Mouse (Mus musculus) liver, embryonic 13.5 days (tissue): Measurements from ENCODE around the gene Letmd1. TPM values are rescaled to one million over a fixed set of nuclear protein-coding genes. Genes with fewer than 3 reads are reported as not detected.

Experiments
- ATAC-seq: fragments of 200-750 bp; cut with Nextera tagmentation; 2 replicates; pipeline ENCODE4 v1.8.0; 2017; ENCODE audit warnings: low read depth, mild to moderate bottlenecking, moderate number of reproducible peaks, moderate library complexity
- DNase-seq: peaks from one replicate; pipeline ENCODE4 v3.0.0; 2022
- H3K27ac ChIP-seq: fragments of 300-500 bp; sonication (generic); 2 replicates; pipeline ENCODE4 v1.5.1; 2015; ENCODE audit warnings: moderate library complexity, mild to moderate bottlenecking, inconsistent platforms
- H3K27me3 ChIP-seq: fragments of 300-500 bp; sonication (generic); 2 replicates; pipeline ENCODE4 v1.6.1; 2015; ENCODE audit warnings: mild to moderate bottlenecking, inconsistent platforms
- H3K36me3 ChIP-seq: fragments of 300-500 bp; sonication (generic); 2 replicates; pipeline ENCODE4 v1.6.1; 2015; ENCODE audit warnings: mild to moderate bottlenecking, inconsistent platforms
- H3K4me1 ChIP-seq: fragments of 300-500 bp; sonication (generic); replicated peaks from 2 replicates; pipeline ENCODE4 v1.6.1; 2015; ENCODE audit warnings: inconsistent platforms
- H3K4me2 ChIP-seq: fragments of 300-500 bp; sonication (generic); 2 replicates; pipeline ENCODE4 v1.6.1; 2015; ENCODE audit warnings: inconsistent platforms, mild to moderate bottlenecking, moderate library complexity
- H3K4me3 ChIP-seq: fragments of 300-500 bp; sonication (generic); replicated peaks from 2 replicates; pipeline ENCODE4 v1.5.1; 2015; ENCODE audit warnings: mild to moderate bottlenecking, inconsistent platforms
- H3K9ac ChIP-seq: fragments of 300-500 bp; sonication (generic); 2 replicates; pipeline ENCODE4 v1.6.1; 2015; ENCODE audit warnings: mild to moderate bottlenecking, inconsistent platforms
- H3K9me3 ChIP-seq: fragments of 300-500 bp; sonication (generic); replicated peaks from 2 replicates; pipeline ENCODE4 v1.6.1; 2016; ENCODE audit warnings: inconsistent platforms
- WGBS: fragments of 180-500 bp; shearing (Covaris S2); methylation state at CpG from one replicate; pipeline ENCODE4 v1.1.7; 2015; ENCODE audit not compliant: insufficient replicate concordance; 5-methylcytosine and 5-hydroxymethylcytosine counted together
- polyA plus RNA-seq: library from polyadenylated mRNA; unstranded; fragments of >200 nt; fragmentation: Nextera tagmentation; extraction: Ambion mirVana; gene quantifications from 2 replicates; pipeline ENCODE4 v1.2.1, GENCODE M21; 2015

Letmd1 gene
- polyA plus RNA-seq, 1 experiment from 2014 or later = 14.4 TPM

DNA sequence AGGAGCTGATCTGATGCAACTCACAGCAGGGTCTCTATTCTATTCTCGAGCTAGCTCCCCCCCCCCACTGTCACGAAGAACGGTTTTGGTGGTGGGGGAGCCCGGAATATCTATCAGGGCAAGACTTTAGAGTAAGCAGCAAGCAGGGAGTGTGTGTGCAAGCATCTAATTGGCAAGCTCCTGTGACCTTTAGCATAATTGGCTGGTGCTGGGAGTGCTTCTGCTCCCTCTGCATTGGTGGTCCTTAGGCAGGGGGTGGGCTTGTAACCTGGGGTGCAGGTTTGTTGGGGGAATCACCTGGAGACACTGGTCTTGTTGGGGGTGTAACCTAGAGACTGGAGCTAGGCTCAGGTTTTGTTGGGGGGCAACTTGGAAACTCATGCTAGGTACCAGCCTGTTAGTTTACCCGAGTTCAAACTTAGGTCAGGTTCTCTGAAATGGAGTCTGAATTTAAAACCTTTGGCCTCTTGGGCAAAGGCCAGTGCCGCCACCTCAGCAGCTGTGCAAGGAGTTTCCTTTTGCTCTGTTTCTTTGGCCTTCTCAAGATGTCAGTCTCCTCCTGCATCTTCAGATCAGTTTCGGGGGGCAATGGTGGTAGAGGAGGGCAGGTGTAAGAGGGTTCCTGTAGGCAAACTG lies 12.3 kb upstream of the Letmd1 start:
- H3K4me1 ChIP-seq = peaks cover 27% of the 10 kb centered on the region
- H3K9me3 ChIP-seq = no peaks in the 10 kb centered on the region
- H3K27me3 ChIP-seq = 0 out of 2 replicates have a peak, but pooled peaks cover 8% of the 10 kb centered on the region
- DNase-seq (no peak), ATAC-seq (no peak)
- no peak overlapping the region for H3K4me3 ChIP-seq
- H3K27ac ChIP-seq = no peak overlapping the region
- no peak overlapping the region for H3K4me2 ChIP-seq
- 68% methylated on average over 7 of the region's 7 CpGs for WGBS
- H3K9ac ChIP-seq = no peak overlapping the region
- H3K36me3 ChIP-seq = no peaks in the 10 kb centered on the region

DNA sequence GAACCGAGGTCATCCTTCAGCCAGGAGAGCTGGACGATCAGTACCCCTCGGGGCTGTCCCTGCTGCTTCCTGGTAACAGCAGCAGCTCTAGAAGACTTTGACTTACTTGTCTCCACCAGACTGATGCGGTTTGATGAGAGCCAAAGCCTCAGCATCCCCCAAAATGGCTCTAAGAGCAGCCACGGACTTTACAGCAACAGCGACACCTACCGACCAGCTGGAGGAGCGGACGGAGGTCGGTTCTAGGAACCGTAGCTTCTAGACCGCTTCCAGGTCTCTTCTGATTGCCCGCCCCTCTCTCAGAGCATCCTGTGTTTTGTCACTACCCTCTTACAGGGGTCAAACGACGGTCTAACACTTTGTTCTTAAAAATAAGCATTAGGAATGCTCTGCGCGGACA lies 11.5 kb upstream of the Letmd1 start:
- Histone ChIP-seq H3K9me3 (no peaks in the 10 kb centered on the region), H3K4me3 (no peak overlapping the region), H3K36me3 (no peaks in the 10 kb centered on the region), H3K4me2 (peak overlapping the region; percentile 29), H3K27ac (no peak overlapping the region), H3K27me3 (0 out of 2 replicates have a peak, but pooled peaks cover 8% of the 10 kb centered on the region), H3K9ac (no peak overlapping the region), H3K4me1 (peaks cover 31% of the 10 kb centered on the region)
- WGBS = 7% methylated on average over 17 of the region's 17 CpGs
- ATAC-seq (peak; percentile 64), DNase-seq (peak; percentile 58)

DNA sequence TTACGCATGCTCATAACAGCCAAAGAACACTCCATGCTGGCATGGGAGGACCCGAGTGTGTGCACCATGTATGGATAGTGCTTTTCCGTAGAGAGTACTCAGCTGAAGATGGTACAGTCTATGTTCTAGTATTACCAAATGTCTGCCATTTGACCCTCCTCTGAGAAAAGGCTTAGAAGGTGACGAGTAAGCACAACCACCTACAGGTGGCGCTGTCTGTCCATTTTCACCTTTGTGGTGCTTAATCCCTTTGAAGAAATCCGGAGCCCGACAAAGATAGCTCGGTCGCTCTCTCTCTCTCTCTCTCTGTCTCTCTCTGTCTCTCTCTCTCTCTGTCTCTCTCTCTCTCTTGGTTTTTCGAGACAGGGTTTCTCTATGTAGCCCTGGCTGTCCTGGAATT lies 10.8 kb upstream of the Letmd1 start:
- 35% methylated on average over 10 of the region's 10 CpGs for WGBS
- H3K4me2 ChIP-seq = peak overlapping the region; percentile 29; the same call in 1 of the 2 replicates

DNA sequence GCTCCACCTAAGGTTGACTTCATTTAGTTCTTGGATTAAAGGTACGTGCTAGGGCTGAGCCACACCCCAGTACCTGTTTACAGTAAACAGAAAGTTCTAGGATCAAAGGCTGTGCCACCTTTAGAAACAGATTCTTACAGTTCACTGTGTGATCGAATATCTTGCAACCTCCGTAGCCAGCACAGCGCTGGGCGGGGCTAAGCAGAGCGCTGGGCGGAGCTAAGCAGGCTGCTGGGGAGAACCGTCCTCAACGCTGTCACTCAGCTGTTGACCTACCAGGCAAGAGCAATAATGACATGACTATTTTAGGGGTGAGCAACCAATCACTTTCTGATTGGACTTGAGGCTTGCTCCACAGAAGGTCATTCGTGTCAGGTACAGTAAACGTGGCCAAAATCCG lies 7.9 kb upstream of the Letmd1 start:
- 0 out of 2 replicates have a peak, but pooled peaks cover 8% of the 10 kb centered on the region for H3K27me3 ChIP-seq
- H3K9me3 ChIP-seq = no peaks in the 10 kb centered on the region
- H3K4me3 ChIP-seq = peak overlapping the region; percentile 29
- WGBS = 6% methylated on average over 12 of the region's 12 CpGs
- H3K27ac ChIP-seq = peak overlapping the region; percentile 6; the same call in 1 of the 2 replicates
- ATAC-seq (peak; percentile 77), DNase-seq (peak; percentile 74)
- H3K36me3 ChIP-seq = no peaks in the 10 kb centered on the region
- H3K4me1 ChIP-seq = peaks cover 34% of the 10 kb centered on the region
- H3K4me2 ChIP-seq = peak overlapping the region; percentile 62
- H3K9ac ChIP-seq = peak overlapping the region; percentile 33; the same call in 1 of the 2 replicates

More for the DNA sequence above, 10.8 kb upstream of the Letmd1 start:
- Histone ChIP-seq H3K4me3 (no peak overlapping the region), H3K27me3 (0 out of 2 replicates have a peak, but pooled peaks cover 8% of the 10 kb centered on the region), H3K27ac (no peak overlapping the region), H3K9me3 (no peaks in the 10 kb centered on the region), H3K4me1 (peaks cover 31% of the 10 kb centered on the region), H3K9ac (no peak overlapping the region), H3K36me3 (no peaks in the 10 kb centered on the region)
- peak; percentile 55 for DNase-seq
- ATAC-seq = 0 out of 2 replicates have a peak, but pooled peaks have one; percentile 23

DNA sequence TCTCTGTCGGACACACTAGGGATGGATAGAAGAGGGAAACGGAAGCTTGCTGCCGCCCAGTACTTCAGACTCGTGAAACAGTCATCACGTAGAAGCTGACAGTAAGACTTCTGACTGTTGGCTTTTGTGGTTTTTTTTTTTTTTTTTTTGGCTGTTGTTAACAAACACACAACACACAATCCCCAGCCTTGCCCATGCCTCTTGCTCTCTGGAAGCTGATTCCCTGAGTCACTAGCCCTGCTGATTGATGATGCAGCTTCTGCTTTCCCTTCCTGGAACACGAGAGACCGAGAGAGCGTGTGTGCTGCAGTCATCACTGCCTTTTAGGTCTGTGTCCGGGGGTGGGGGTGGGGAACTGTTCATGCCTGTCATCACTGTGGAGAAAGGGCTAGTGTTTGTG lies 7.2 kb upstream of the Letmd1 start:
- H3K4me3 ChIP-seq = no peak overlapping the region
- ATAC-seq = no peak
- 0 out of 2 replicates have a peak, but pooled peaks cover 8% of the 10 kb centered on the region for H3K27me3 ChIP-seq
- WGBS = 44% methylated on average over 9 of the region's 9 CpGs
- H3K4me2 ChIP-seq = peak overlapping the region; percentile 62; the same call in 1 of the 2 replicates
- no peak for DNase-seq
- H3K4me1 ChIP-seq = peaks cover 39% of the 10 kb centered on the region
- H3K9me3 ChIP-seq = no peaks in the 10 kb centered on the region
- no peaks in the 10 kb centered on the region for H3K36me3 ChIP-seq
- H3K9ac ChIP-seq = no peak overlapping the region
- H3K27ac ChIP-seq = no peak overlapping the region

DNA sequence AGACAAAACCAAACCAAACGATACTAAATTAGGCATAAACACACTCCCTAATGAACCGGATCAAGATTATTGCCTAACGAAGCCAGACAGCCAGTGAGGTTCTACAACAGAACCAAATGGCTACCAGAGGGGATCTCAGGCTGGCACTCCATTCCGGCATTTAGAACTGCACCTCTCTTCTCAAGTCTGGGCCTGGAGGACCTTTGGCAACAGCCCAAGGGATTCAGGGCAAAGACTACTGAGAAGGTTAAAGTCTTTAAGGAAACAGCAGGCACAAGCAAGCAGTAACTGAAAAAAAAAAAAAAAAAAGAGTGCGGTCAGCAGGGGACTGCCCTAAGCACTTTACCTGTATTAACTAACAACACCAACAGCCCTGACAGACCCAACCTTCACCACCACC lies 6.7 kb upstream of the Letmd1 start:
- Histone ChIP-seq H3K9me3 (no peaks in the 10 kb centered on the region), H3K4me2 (no peak overlapping the region), H3K27ac (no peak overlapping the region), H3K4me1 (peaks cover 39% of the 10 kb centered on the region), H3K9ac (no peak overlapping the region), H3K27me3 (0 out of 2 replicates have a peak, but pooled peaks cover 8% of the 10 kb centered on the region), H3K36me3 (no peaks in the 10 kb centered on the region), H3K4me3 (no peak overlapping the region)
- no peak for DNase-seq
- ATAC-seq = no peak
- WGBS = 74% methylated on average over 5 of the region's 5 CpGs

DNA sequence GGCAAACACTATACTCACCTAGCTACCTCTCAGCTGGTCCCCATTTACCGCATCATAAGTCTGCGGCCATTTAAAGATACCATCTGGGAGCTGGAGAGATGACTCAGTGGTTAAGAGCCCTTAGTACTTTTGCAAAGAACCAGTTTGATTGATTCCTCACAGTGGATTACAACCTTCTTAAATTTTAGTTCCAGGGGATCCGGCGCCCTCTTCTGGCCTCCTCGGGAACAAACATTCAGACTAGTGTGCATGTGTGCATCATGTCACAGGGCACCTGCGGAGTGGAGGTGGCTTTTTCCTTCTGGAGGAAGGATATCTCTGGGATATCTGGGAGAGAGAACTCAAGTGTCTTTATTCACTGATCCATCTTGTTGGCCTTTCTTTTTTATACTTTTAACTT lies 5.1 kb upstream of the Letmd1 start:
- no peak overlapping the region for H3K9ac ChIP-seq
- ATAC-seq (no peak), DNase-seq (peak; percentile 49)
- WGBS = 18% methylated on average over 6 of the region's 6 CpGs
- H3K4me1 ChIP-seq = peaks cover 41% of the 10 kb centered on the region
- H3K36me3 ChIP-seq = no peaks in the 10 kb centered on the region
- no peak overlapping the region for H3K4me3 ChIP-seq
- no peak overlapping the region for H3K27ac ChIP-seq
- no peak overlapping the region for H3K4me2 ChIP-seq
- H3K9me3 ChIP-seq = no peaks in the 10 kb centered on the region
- 0 out of 2 replicates have a peak, but pooled peaks cover 5% of the 10 kb centered on the region for H3K27me3 ChIP-seq

DNA sequence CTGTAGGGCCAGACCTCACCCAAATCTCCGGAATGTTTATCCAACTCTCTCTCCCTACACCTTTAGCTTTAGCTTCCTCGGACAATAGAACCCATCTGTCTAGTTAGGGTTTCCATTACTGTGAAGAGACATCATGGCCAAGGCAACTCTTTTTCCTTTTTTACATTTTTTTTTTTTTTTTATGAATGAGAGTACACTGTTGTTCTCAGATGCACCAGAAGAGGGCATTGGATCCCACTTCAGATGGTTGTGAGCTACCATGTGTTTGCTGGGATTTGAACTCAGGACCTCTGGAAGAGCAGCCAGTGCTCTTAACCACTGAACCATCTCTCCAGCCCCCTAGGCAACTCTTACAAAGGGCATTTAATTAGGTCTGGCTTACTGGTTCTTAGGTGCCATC lies 3.4 kb upstream of the Letmd1 start:
- no peaks in the 10 kb centered on the region for H3K9me3 ChIP-seq
- no peaks in the 10 kb centered on the region for H3K27me3 ChIP-seq
- H3K4me1 ChIP-seq = peaks cover 50% of the 10 kb centered on the region
- no peak overlapping the region for H3K4me3 ChIP-seq
- WGBS = 56% methylated on average over 2 of the region's 2 CpGs
- ATAC-seq (no peak), DNase-seq (no peak)
- no peak overlapping the region for H3K9ac ChIP-seq
- H3K27ac ChIP-seq = no peak overlapping the region
- no peak overlapping the region for H3K4me2 ChIP-seq
- H3K36me3 ChIP-seq = no peaks in the 10 kb centered on the region

DNA sequence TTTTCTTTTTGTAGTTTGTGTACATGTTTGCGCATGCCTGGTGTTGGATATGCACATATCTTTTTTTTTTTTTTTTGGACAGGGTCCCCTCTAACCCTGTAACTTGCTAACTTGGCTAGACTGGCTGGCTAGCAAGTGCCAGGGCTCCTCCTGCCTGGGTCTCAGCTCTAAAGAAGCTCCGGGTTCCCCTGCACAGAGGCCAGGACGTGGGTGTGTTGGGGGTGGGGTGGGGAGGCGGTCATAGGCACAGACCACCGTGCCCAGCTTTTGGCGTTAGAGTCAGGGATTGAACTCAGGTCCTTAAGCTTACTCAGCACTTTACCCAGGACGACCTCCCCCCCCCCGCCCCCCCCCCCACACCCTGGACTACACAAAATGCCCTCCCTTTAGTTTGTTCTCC lies 1.1 kb upstream of the Letmd1 start:
- H3K4me3 ChIP-seq = peak overlapping the region; percentile 88; the same call in 1 of the 2 replicates
- H3K27ac ChIP-seq = no peak overlapping the region
- peak overlapping the region; percentile 94 for H3K4me2 ChIP-seq
- 43% methylated on average over 6 of the region's 8 CpGs for WGBS
- ATAC-seq (no peak), DNase-seq (no peak)
- no peaks in the 10 kb centered on the region for H3K27me3 ChIP-seq
- H3K9me3 ChIP-seq = no peaks in the 10 kb centered on the region
- H3K4me1 ChIP-seq = peaks cover 36% of the 10 kb centered on the region
- H3K9ac ChIP-seq = peak overlapping the region; percentile 7; the same call in 1 of the 2 replicates
- peaks cover 19% of the 10 kb centered on the region for H3K36me3 ChIP-seq

DNA sequence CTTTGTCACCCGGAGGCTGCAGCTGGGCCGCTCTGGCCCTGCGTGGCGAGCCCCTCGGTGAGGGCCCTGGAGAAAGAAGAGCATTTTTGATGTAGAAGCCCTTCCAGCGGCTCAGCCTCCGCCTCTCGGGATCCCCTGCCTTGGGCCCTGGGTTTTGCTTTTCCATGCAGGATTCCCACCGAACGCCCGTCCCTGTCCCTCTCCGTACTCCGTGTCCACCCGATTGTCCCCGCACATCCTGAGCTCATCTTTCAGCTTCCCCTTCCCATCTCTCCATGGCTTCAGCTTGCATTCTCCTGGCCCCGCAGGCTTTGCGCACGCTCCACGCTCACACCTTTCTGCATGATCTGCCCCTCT lies 344 bp downstream of the Letmd1 start:
- peak overlapping the region; percentile 83 for H3K27ac ChIP-seq
- ATAC-seq (peak; percentile 35), DNase-seq (no peak)

DNA sequence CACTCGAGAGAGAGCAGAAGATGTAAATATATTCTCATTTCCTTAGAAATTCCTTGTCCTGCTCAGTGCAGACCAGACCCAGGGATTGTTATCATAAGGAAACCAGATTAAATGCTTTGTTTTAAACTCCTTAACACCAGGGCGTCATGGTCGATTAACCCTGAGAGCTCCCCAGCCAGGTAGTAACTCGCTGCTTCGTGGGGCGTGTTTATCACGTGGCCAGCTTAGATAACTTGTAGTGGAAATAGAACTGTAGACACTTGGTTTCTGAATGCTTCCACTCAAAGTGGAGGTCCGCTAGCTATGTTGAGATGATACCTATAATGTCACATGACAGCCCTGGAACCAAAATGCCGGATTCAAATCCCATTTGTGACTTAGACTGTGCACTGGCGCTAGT lies 1.2 kb downstream of the Letmd1 start:
- peak overlapping the region; percentile 80; the same call in 1 of the 2 replicates for H3K9ac ChIP-seq
- H3K9me3 ChIP-seq = no peaks in the 10 kb centered on the region
- H3K27ac ChIP-seq = no peak overlapping the region
- H3K27me3 ChIP-seq = no peaks in the 10 kb centered on the region
- no peak for DNase-seq
- peaks cover 34% of the 10 kb centered on the region for H3K36me3 ChIP-seq
- peaks cover 36% of the 10 kb centered on the region for H3K4me1 ChIP-seq
- H3K4me3 ChIP-seq = peak overlapping the region; percentile 88
- H3K4me2 ChIP-seq = peak overlapping the region; percentile 94
- 41% methylated on average over 10 of the region's 10 CpGs for WGBS
- no peak for ATAC-seq

More for the DNA sequence above, 344 bp downstream of the Letmd1 start:
- peak overlapping the region; percentile 80 for H3K9ac ChIP-seq
- peak overlapping the region; percentile 94 for H3K4me2 ChIP-seq
- H3K9me3 ChIP-seq = no peaks in the 10 kb centered on the region
- peak overlapping the region; percentile 88 for H3K4me3 ChIP-seq
- H3K27me3 ChIP-seq = no peaks in the 10 kb centered on the region
- WGBS = under 1% methylated on average over 17 of the region's 19 CpGs
- H3K4me1 ChIP-seq = peaks cover 36% of the 10 kb centered on the region
- peaks cover 27% of the 10 kb centered on the region for H3K36me3 ChIP-seq
